ENCODE assay signal across 8 mouse cellular contexts in genomic region chr15:89498049-89498960, GRCm38 (mm10). TPM values are rescaled to one million over a fixed set of nuclear protein-coding genes. Genes with fewer than 3 reads are reported as not detected.
DNase-seq lines count a peak whose midpoint lies in the region; ATAC-seq lines count a peak whose summit lies in the region.

No protein-coding gene starts in this region.

- H3K4me2 ChIP-seq in intestine, embryonic 16.5 days (ENCODE audit: low read depth, low read length): peak overlapping the region; percentile 98
- H3K4me2 ChIP-seq in limb, embryonic 12.5 days: peak overlapping the region; percentile 93
- H3K4me2 ChIP-seq in midbrain, embryonic 11.5 days: peak overlapping the region; percentile 89
- peak overlapping the region; percentile 65 for H3K4me2 ChIP-seq in stomach, embryonic 16.5 days (ENCODE audit: low read depth, low read length)

- 3% methylated on average over 41 of the region's 41 CpGs for WGBS in intestine, embryonic 16.5 days
- WGBS in limb, embryonic 12.5 days: 2% methylated on average over 41 of the region's 41 CpGs
- WGBS in midbrain, embryonic 11.5 days: 3% methylated on average over 37 of the region's 41 CpGs
- 4% methylated on average over 41 of the region's 41 CpGs for WGBS in stomach, embryonic 16.5 days

- H3K4me1 ChIP-seq in intestine, embryonic 16.5 days (ENCODE audit: control insufficient read depth, insufficient read depth, low read length): peaks cover 11% of the 10 kb centered on the region
- peaks cover 18% of the 10 kb centered on the region for H3K4me1 ChIP-seq in limb, embryonic 12.5 days (replicated peaks)
- peaks cover 17% of the 10 kb centered on the region for H3K4me1 ChIP-seq in midbrain, embryonic 11.5 days (ENCODE audit: control insufficient read depth, insufficient read depth, low read length)
- H3K4me1 ChIP-seq in stomach, embryonic 16.5 days (ENCODE audit: control insufficient read depth, insufficient read depth, low read length): 0 out of 2 replicates have a peak, but pooled peaks cover 7% of the 10 kb centered on the region

- peaks cover 19% of the 10 kb centered on the region for H3K27me3 ChIP-seq in intestine, embryonic 16.5 days (replicated peaks; ENCODE audit: control insufficient read depth, insufficient read depth, low read length)
- H3K27me3 ChIP-seq in limb, embryonic 12.5 days: peaks cover 51% of the 10 kb centered on the region
- H3K27me3 ChIP-seq in midbrain, embryonic 11.5 days (ENCODE audit: control insufficient read depth, insufficient read depth, low read length): peaks cover 19% of the 10 kb centered on the region
- peaks cover 4% of the 10 kb centered on the region; the same call in 1 of the 2 replicates for H3K27me3 ChIP-seq in stomach, embryonic 16.5 days (ENCODE audit: control insufficient read depth, insufficient read depth, low read length)

- H3K9ac ChIP-seq in intestine, embryonic 16.5 days (ENCODE audit: low read depth, low read length): peak overlapping the region; percentile 81
- peak overlapping the region; percentile 93; the same call in 1 of the 2 replicates for H3K9ac ChIP-seq in limb, embryonic 12.5 days (replicated peaks)
- peak overlapping the region; percentile 87 for H3K9ac ChIP-seq in midbrain, embryonic 11.5 days (ENCODE audit: low read length)
- peak overlapping the region; percentile 82 for H3K9ac ChIP-seq in stomach, embryonic 16.5 days (ENCODE audit: low read length)

- no peak for ATAC-seq in intestine, embryonic 16.5 days
- no peak for ATAC-seq in limb, embryonic 12.5 days (ENCODE audit: insufficient number of reproducible peaks, insufficient read depth, low FRiP score, low TSS enrichment, low read depth)
- ATAC-seq in midbrain, embryonic 11.5 days (ENCODE audit: low FRiP score): no peak
- peak; percentile 7; the same call in 1 of the 2 replicates for ATAC-seq in stomach, embryonic 16.5 days (ENCODE audit: insufficient read depth, low FRiP score)

- peak; percentile 50 for DNase-seq in T-cell, adult 2 months (ENCODE audit: low spot score)
- DNase-seq in cerebellum, adult 18-20 months: peak; percentile 66 to 68
- DNase-seq in frontal cortex, postnatal 10 days (ENCODE audit: low spot score in 2 of 2): peak; percentile 77 to 81
- DNase-seq in midbrain, embryonic 11.5 days (ENCODE audit: low spot score, missing footprints): peak; percentile 95
- DNase-seq in ovary, postnatal 14 days (ENCODE audit: low spot score): no peak

- H3K27ac ChIP-seq in intestine, embryonic 16.5 days (ENCODE audit: low read length): no peak overlapping the region; the same call in 1 of the 2 replicates
- H3K27ac ChIP-seq in limb, embryonic 12.5 days: peak overlapping the region; percentile 17; the same call in 1 of the 2 replicates
- H3K27ac ChIP-seq in midbrain, embryonic 11.5 days (ENCODE audit: low read depth, low read length): no peak overlapping the region
- peak overlapping the region; percentile 0; the same call in 1 of the 2 replicates for H3K27ac ChIP-seq in stomach, embryonic 16.5 days (ENCODE audit: low read length)

- peak overlapping the region; percentile 75 for H3K4me3 ChIP-seq in intestine, embryonic 16.5 days (ENCODE audit: low read length)
- H3K4me3 ChIP-seq in limb, embryonic 12.5 days (replicated peaks): peak overlapping the region; percentile 87
- peak overlapping the region; percentile 84 for H3K4me3 ChIP-seq in midbrain, embryonic 11.5 days (ENCODE audit: low read depth, low read length)
- H3K4me3 ChIP-seq in stomach, embryonic 16.5 days (replicated peaks; ENCODE audit: low read length): peak overlapping the region; percentile 71

- no peaks in the 10 kb centered on the region for H3K36me3 ChIP-seq in intestine, embryonic 16.5 days (ENCODE audit: control insufficient read depth, insufficient read depth, low read length)
- H3K36me3 ChIP-seq in limb, embryonic 12.5 days: peaks cover 2% of the 10 kb centered on the region
- no peaks in the 10 kb centered on the region for H3K36me3 ChIP-seq in midbrain, embryonic 11.5 days (ENCODE audit: control insufficient read depth, insufficient read depth, low read length)
- H3K36me3 ChIP-seq in stomach, embryonic 16.5 days (ENCODE audit: control insufficient read depth, insufficient read depth, low read length): no peaks in the 10 kb centered on the region

- H3K9me3 ChIP-seq in intestine, embryonic 16.5 days (ENCODE audit: control insufficient read depth, low read length): no peaks in the 10 kb centered on the region
- no peaks in the 10 kb centered on the region for H3K9me3 ChIP-seq in limb, embryonic 12.5 days
- H3K9me3 ChIP-seq in midbrain, embryonic 11.5 days (ENCODE audit: control insufficient read depth, low read length): no peaks in the 10 kb centered on the region
- H3K9me3 ChIP-seq in stomach, embryonic 16.5 days (replicated peaks; ENCODE audit: control insufficient read depth, low read length): no peaks in the 10 kb centered on the region

RNA-seq across cellular contexts. Expression of gene Shank3, which starts 1.1 kb away (rescaled TPM):
- polyA plus RNA-seq in intestine, embryonic 16.5 days (2015; fragmentation: Nextera tagmentation; extraction: Ambion mirVana): 0.70 and 0.80 TPM in 2 replicates
- 2.4 and 3.2 TPM in 2 replicates for polyA plus RNA-seq in limb, embryonic 12.5 days (2016; fragmentation: Nextera tagmentation; extraction: Ambion mirVana)
- 2.2 TPM in 2 replicates for polyA plus RNA-seq in midbrain, embryonic 11.5 days (2014; fragmentation: Nextera tagmentation; extraction: Ambion mirVana)
- polyA plus RNA-seq in stomach, embryonic 16.5 days (2015; fragmentation: Nextera tagmentation; extraction: Ambion mirVana): 1.1 and 1.8 TPM in 2 replicates

RNA-seq across cellular contexts. Expression of gene Arsa, which starts 21.1 kb away (rescaled TPM):
- 29.5 and 36.4 TPM in 2 replicates for polyA plus RNA-seq in intestine, embryonic 16.5 days (2015; fragmentation: Nextera tagmentation; extraction: Ambion mirVana)
- polyA plus RNA-seq in limb, embryonic 12.5 days (2016; fragmentation: Nextera tagmentation; extraction: Ambion mirVana): 15.2 and 15.6 TPM in 2 replicates
- polyA plus RNA-seq in midbrain, embryonic 11.5 days (2014; fragmentation: Nextera tagmentation; extraction: Ambion mirVana): 7.4 and 9.4 TPM in 2 replicates
- polyA plus RNA-seq in stomach, embryonic 16.5 days (2015; fragmentation: Nextera tagmentation; extraction: Ambion mirVana): 19.5 and 19.9 TPM in 2 replicates

RNA-seq across cellular contexts. Expression of gene Mapk8ip2, which starts 44.6 kb away (rescaled TPM):
- polyA plus RNA-seq in intestine, embryonic 16.5 days (2015; fragmentation: Nextera tagmentation; extraction: Ambion mirVana): 3.4 and 3.6 TPM in 2 replicates
- polyA plus RNA-seq in limb, embryonic 12.5 days (2016; fragmentation: Nextera tagmentation; extraction: Ambion mirVana): 2.0 and 2.1 TPM in 2 replicates
- 23.6 TPM in 2 replicates for polyA plus RNA-seq in midbrain, embryonic 11.5 days (2014; fragmentation: Nextera tagmentation; extraction: Ambion mirVana)
- 3.7 and 3.9 TPM in 2 replicates for polyA plus RNA-seq in stomach, embryonic 16.5 days (2015; fragmentation: Nextera tagmentation; extraction: Ambion mirVana)

Comparison
In these comparisons a context has a peak if more than half of its experiments do, and no peak if none do; other contexts are left out.
1. H3K27ac ChIP-seq: peak in limb, embryonic 12.5 days (single experiment) and stomach, embryonic 16.5 days (single experiment); none in intestine, embryonic 16.5 days (single experiment) and midbrain, embryonic 11.5 days (single experiment).
2. Peak in every context shown above with its lines, with median percentiles within 50 percentile points of each other: H3K4me2 ChIP-seq, H3K4me3 ChIP-seq and H3K9ac ChIP-seq.